Mouse (Mus musculus) cerebellum, adult 8-10 months (tissue): ENCODE measurements at regions not wholly inside any gene's neighbourhood (a gene's known extent, or its start where the extent isn't known, plus 50 kb on each side); places are given as distances from the start of the nearest gene placed in this dataset.
"Not testable (repeated sequence)": the region's sequence is repeated elsewhere in the genome, so short reads cannot be mapped to it uniquely, and the experiment has no call there.

Experiments
- DNase-seq: peaks from one replicate; pipeline ENCODE4 v3.0.0; 2022

GRCm38 (mm10) chr5:5956716-5957115, 207.6 kb upstream of the Steap1 start:
- no peak for DNase-seq

- no peak for DNase-seq
Observed at GRCm38 (mm10) chr5:5955783-5956182, 206.7 kb upstream of the Steap1 start.

- no peak for DNase-seq
Observed at GRCm38 (mm10) chr5:5925796-5926195, 176.7 kb upstream of the Steap1 start.

GRCm38 (mm10) chr5:5916427-5916826, 167.3 kb upstream of the Steap1 start:
- no peak for DNase-seq

GRCm38 (mm10) chr5:5889376-5889775, 140.2 kb upstream of the Steap1 start:
- DNase-seq: no peak

- no peak for DNase-seq
Observed at GRCm38 (mm10) chr5:5873425-5873824, 124.3 kb upstream of the Steap1 start.

- no peak for DNase-seq
Observed at GRCm38 (mm10) chr5:5856146-5856724, 107.1 kb upstream of the Steap1 start.

GRCm38 (mm10) chr5:5845805-5846496, 96.8 kb upstream of the Steap1 start:
- peak; percentile 2 for DNase-seq

GRCm38 (mm10) chr5:5844312-5844711, 95.2 kb upstream of the Steap1 start:
- DNase-seq: no peak

GRCm38 (mm10) chr5:5838767-5839166, 89.6 kb upstream of the Steap1 start:
- no peak for DNase-seq

GRCm38 (mm10) chr5:5822666-5823065, 73.5 kb upstream of the Steap1 start:
- DNase-seq: not testable (repeated sequence)
